Mouse (Mus musculus) erythroblast, embryonic 14.5 days (primary cell): Measurements from ENCODE around the gene Fgfr3.

Experiments used
- GATA1 ChIP-seq: IDR thresholded peaks from 2 replicates; pipeline ENCODE4 v1.6.1; 2012; ENCODE audit warnings: low read length, inconsistent platforms, mixed read lengths
- TAL1 ChIP-seq: IDR thresholded peaks from 3 replicates; pipeline ENCODE4 v1.6.1; 2012; ENCODE audit warnings: low read length, inconsistent platforms, mixed read lengths

DNA sequence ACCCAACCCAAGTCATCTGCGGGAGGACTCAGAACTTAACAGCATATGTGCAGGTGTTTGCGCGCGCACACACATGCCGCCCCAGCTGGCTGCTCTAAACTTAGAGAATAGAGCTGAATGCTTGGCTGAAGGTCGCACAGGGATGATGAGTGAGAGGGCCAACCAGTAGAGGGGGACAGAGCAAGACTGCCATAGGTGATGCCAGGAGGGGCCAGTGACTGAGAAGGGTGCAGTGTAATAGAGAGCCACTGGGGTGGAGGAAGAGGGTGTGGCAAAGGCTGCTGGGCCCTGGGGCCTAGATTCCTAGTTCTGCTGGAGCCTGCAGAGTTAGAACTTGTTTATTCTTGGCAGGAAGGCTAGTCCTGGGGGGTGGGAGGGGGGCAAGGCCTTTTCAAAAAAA is 5.0 kb upstream of the Fgfr3 start:
- no peak for TF ChIP-seq GATA1
- no peak for TF ChIP-seq TAL1
